ENCODE assay signal across 19 mouse cellular contexts in genomic region chr7:24948774-24949173, GRCm38 (mm10). TPM values are rescaled to one million over a fixed set of nuclear protein-coding genes. Genes with fewer than 3 reads are reported as not detected.
DNase-seq lines count a peak whose midpoint lies in the region; ATAC-seq and TF ChIP-seq lines count a peak whose summit lies in the region.
"Had no signal": no experiment of that assay in that cellular context is flagged by ENCODE, and none has a peak within 500 bp of the region (broad histone marks: within the 10 kb centered on the region; RNA-seq: fewer than 3 reads in every experiment).

No protein-coding gene starts in this region.

- no peaks in the 10 kb centered on the region for H3K36me3 ChIP-seq in forebrain, embryonic 16.5 days (ENCODE audit: control insufficient read depth, insufficient read depth)
- H3K36me3 ChIP-seq in midbrain, embryonic 10.5 days: no peaks in the 10 kb centered on the region
- H3K36me3 ChIP-seq in neural tube, embryonic 15.5 days: no peaks in the 10 kb centered on the region
- no peaks in the 10 kb centered on the region for H3K36me3 ChIP-seq in stomach, postnatal 0 days (ENCODE audit: control insufficient read depth, insufficient read depth, low read length)
- H3K36me3 ChIP-seq: liver, embryonic 13.5 days; stomach, embryonic 15.5 days had no signal

- H3K9ac ChIP-seq in forebrain, embryonic 16.5 days (replicated peaks; ENCODE audit: low read depth, low read length): 0 out of 2 replicates have a peak overlapping the region, but pooled peaks have one; percentile 39
- no peak overlapping the region; the same call in 1 of the 2 replicates for H3K9ac ChIP-seq in neural tube, embryonic 15.5 days (replicated peaks)
- H3K9ac ChIP-seq in stomach, postnatal 0 days (ENCODE audit: low read length): no peak overlapping the region
- H3K9ac ChIP-seq: liver, embryonic 13.5 days; stomach, embryonic 15.5 days had no signal

- ATAC-seq in forebrain, embryonic 16.5 days: no peak
- no peak for ATAC-seq in neural tube, embryonic 15.5 days (ENCODE audit: low FRiP score)
- ATAC-seq in stomach, postnatal 0 days (ENCODE audit: low FRiP score, low TSS enrichment): no peak
- ATAC-seq: CD4-positive, CD25-positive, alpha-beta regulatory T cell, adult 4 months had no signal

- peaks cover 21% of the 10 kb centered on the region for H3K4me1 ChIP-seq in forebrain, embryonic 16.5 days (replicated peaks; ENCODE audit: control insufficient read depth, insufficient read depth, low read length)
- peaks cover 82% of the 10 kb centered on the region for H3K4me1 ChIP-seq in midbrain, embryonic 10.5 days
- H3K4me1 ChIP-seq in neural tube, embryonic 15.5 days: peaks cover 45% of the 10 kb centered on the region
- no peaks in the 10 kb centered on the region for H3K4me1 ChIP-seq in stomach, postnatal 0 days (replicated peaks; ENCODE audit: control insufficient read depth, insufficient read depth)

- TF ChIP-seq CTCF in stomach, postnatal 0 days (IDR thresholded peaks at IDR 0.05; ENCODE audit: low read depth): no peak

- peak overlapping the region; percentile 20; the same call in 1 of the 2 replicates for H3K4me3 ChIP-seq in forebrain, embryonic 16.5 days (replicated peaks; ENCODE audit: low read length)
- peak overlapping the region; percentile 36 for H3K4me3 ChIP-seq in midbrain, embryonic 10.5 days
- peak overlapping the region; percentile 15 for H3K4me3 ChIP-seq in neural tube, embryonic 15.5 days (replicated peaks)
- H3K4me3 ChIP-seq in stomach, postnatal 0 days (ENCODE audit: low read depth, low read length): no peak overlapping the region
- H3K4me3 ChIP-seq: liver, embryonic 13.5 days; stomach, embryonic 15.5 days had no signal

- 0 out of 2 replicates have a peak overlapping the region, but pooled peaks have one; percentile 28 for H3K4me2 ChIP-seq in forebrain, embryonic 16.5 days (ENCODE audit: low read length)
- peak overlapping the region; percentile 39 for H3K4me2 ChIP-seq in neural tube, embryonic 15.5 days
- H3K4me2 ChIP-seq in stomach, postnatal 0 days (replicated peaks; ENCODE audit: low read depth): no peak overlapping the region
- H3K4me2 ChIP-seq: liver, embryonic 13.5 days; stomach, embryonic 15.5 days had no signal

- TF ChIP-seq EP300 in stomach, postnatal 0 days (optimal IDR thresholded peaks at IDR 0.05): no peak

- H3K9me3 ChIP-seq in forebrain, embryonic 16.5 days (ENCODE audit: control insufficient read depth, low read length): no peaks in the 10 kb centered on the region
- no peaks in the 10 kb centered on the region for H3K9me3 ChIP-seq in midbrain, embryonic 10.5 days (replicated peaks)
- no peaks in the 10 kb centered on the region for H3K9me3 ChIP-seq in neural tube, embryonic 15.5 days (replicated peaks)
- H3K9me3 ChIP-seq in stomach, postnatal 0 days (ENCODE audit: control insufficient read depth, low read length): no peaks in the 10 kb centered on the region
- H3K9me3 ChIP-seq: liver, embryonic 13.5 days; stomach, embryonic 15.5 days had no signal

- no peak overlapping the region for H3K27ac ChIP-seq in forebrain, embryonic 16.5 days (ENCODE audit: low read length)
- peak overlapping the region; percentile 47 for H3K27ac ChIP-seq in midbrain, embryonic 10.5 days (replicated peaks)
- H3K27ac ChIP-seq in neural tube, embryonic 15.5 days (replicated peaks): no peak overlapping the region
- H3K27ac ChIP-seq in stomach, postnatal 0 days (replicated peaks): no peak overlapping the region
- H3K27ac ChIP-seq: liver, embryonic 13.5 days; stomach, embryonic 15.5 days had no signal

- peak; percentile 47 for DNase-seq in retina, embryonic 14.5 days (ENCODE audit: low spot score)
- no peak for DNase-seq in retina, postnatal 1 day
- no peak for DNase-seq in midbrain, embryonic 10.5 days (ENCODE audit: low spot score)
- DNase-seq in adrenal gland, postnatal 25 days: no peak
- no peak for DNase-seq in stomach, postnatal 0 days (ENCODE audit: low spot score)
- DNase-seq in thymus, postnatal 0 days (ENCODE audit: low spot score): no peak
- DNase-seq: left cerebral cortex, postnatal 4 days; liver, embryonic 13.5 days; lung, postnatal 10 days; thymus, postnatal 36 days had no signal

- peaks cover 81% of the 10 kb centered on the region for H3K27me3 ChIP-seq in forebrain, embryonic 16.5 days (replicated peaks; ENCODE audit: control insufficient read depth, insufficient read depth, low read length)
- H3K27me3 ChIP-seq in midbrain, embryonic 10.5 days (ENCODE audit: low read depth, poor library complexity, severe bottlenecking): peaks cover 100% of the 10 kb centered on the region
- H3K27me3 ChIP-seq in neural tube, embryonic 15.5 days (replicated peaks): peaks cover 88% of the 10 kb centered on the region
- H3K27me3 ChIP-seq in stomach, postnatal 0 days (ENCODE audit: control insufficient read depth, insufficient read depth, low read length): peaks cover 23% of the 10 kb centered on the region

- 2% methylated on average over 29 of the region's 29 CpGs for WGBS in forebrain, embryonic 16.5 days
- WGBS in midbrain, embryonic 10.5 days: 3% methylated on average over 29 of the region's 29 CpGs
- WGBS in neural tube, embryonic 15.5 days: 1% methylated on average over 29 of the region's 29 CpGs
- WGBS in stomach, postnatal 0 days: 2% methylated on average over 29 of the region's 29 CpGs

RNA-seq across cellular contexts. Expression of gene Gm4881, which starts 4.5 kb away (rescaled TPM):
- polyA plus RNA-seq in forebrain, embryonic 16.5 days (2015; fragmentation: Nextera tagmentation; extraction: Ambion mirVana): 0.37 TPM in 1 of 2 replicates, not detected in the other
- polyA plus RNA-seq in midbrain, embryonic 10.5 days (2016; fragmentation: Nextera tagmentation; extraction: Ambion mirVana): 0.63 and 0.81 TPM in 2 replicates
- 0.98 and 2.0 TPM in 2 replicates for polyA plus RNA-seq in neural tube, embryonic 15.5 days (2015; fragmentation: Nextera tagmentation; extraction: Ambion mirVana)
- not detected in 2 replicates for total RNA-seq in adrenal gland, postnatal 25 days (2021)
- not detected in 2 replicates for polyA plus RNA-seq in stomach, postnatal 0 days (2015; fragmentation: Nextera tagmentation; extraction: Ambion mirVana)
- not detected in 2 replicates for polyA plus RNA-seq in thymus, postnatal 0 days (2015; fragmentation: Nextera tagmentation; extraction: Ambion mirVana)
- total RNA-seq: granulocyte monocyte progenitor cell, adult 5-6 weeks; layer of hippocampus, postnatal 10 days; left cerebral cortex, postnatal 4 days had no signal
- polyA plus RNA-seq: CD4-positive, CD25-positive, alpha-beta regulatory T cell, adult 4 months; heart, embryonic 16.5 days; intestine, embryonic 14.5 days; kidney, embryonic 16.5 days; liver, embryonic 13.5 days; stomach, embryonic 15.5 days had no signal

RNA-seq across cellular contexts. Expression of gene Rabac1, which starts 23.8 kb away (rescaled TPM):
- 200 and 220 TPM in 2 replicates for polyA plus RNA-seq in forebrain, embryonic 16.5 days (2015; fragmentation: Nextera tagmentation; extraction: Ambion mirVana)
- 89.0 and 109 TPM in 2 replicates for polyA plus RNA-seq in midbrain, embryonic 10.5 days (2016; fragmentation: Nextera tagmentation; extraction: Ambion mirVana)
- 297 and 336 TPM in 2 replicates for polyA plus RNA-seq in neural tube, embryonic 15.5 days (2015; fragmentation: Nextera tagmentation; extraction: Ambion mirVana)
- 244 and 300 TPM in 2 replicates for total RNA-seq in adrenal gland, postnatal 25 days (2021)
- polyA plus RNA-seq in stomach, postnatal 0 days (2015; fragmentation: Nextera tagmentation; extraction: Ambion mirVana): 290 and 293 TPM in 2 replicates
- 220 and 236 TPM in 2 replicates for polyA plus RNA-seq in thymus, postnatal 0 days (2015; fragmentation: Nextera tagmentation; extraction: Ambion mirVana)

RNA-seq across cellular contexts. Expression of gene Arhgef1, which starts 46.1 kb away (rescaled TPM):
- 61.7 and 73.7 TPM in 2 replicates for polyA plus RNA-seq in forebrain, embryonic 16.5 days (2015; fragmentation: Nextera tagmentation; extraction: Ambion mirVana)
- 60.4 and 62.5 TPM in 2 replicates for polyA plus RNA-seq in midbrain, embryonic 10.5 days (2016; fragmentation: Nextera tagmentation; extraction: Ambion mirVana)
- 78.5 and 85.3 TPM in 2 replicates for polyA plus RNA-seq in neural tube, embryonic 15.5 days (2015; fragmentation: Nextera tagmentation; extraction: Ambion mirVana)
- 126 and 138 TPM in 2 replicates for total RNA-seq in adrenal gland, postnatal 25 days (2021)
- 45.2 and 49.9 TPM in 2 replicates for polyA plus RNA-seq in stomach, postnatal 0 days (2015; fragmentation: Nextera tagmentation; extraction: Ambion mirVana)
- 244 and 341 TPM in 2 replicates for polyA plus RNA-seq in thymus, postnatal 0 days (2015; fragmentation: Nextera tagmentation; extraction: Ambion mirVana)

RNA-seq across cellular contexts. Expression of gene Cd79a, which starts 51.6 kb away (rescaled TPM):
- 0.16 and 0.19 TPM in 2 replicates for polyA plus RNA-seq in forebrain, embryonic 16.5 days (2015; fragmentation: Nextera tagmentation; extraction: Ambion mirVana)
- 0.15 and 0.23 TPM in 2 replicates for polyA plus RNA-seq in midbrain, embryonic 10.5 days (2016; fragmentation: Nextera tagmentation; extraction: Ambion mirVana)
- 0.35 and 0.45 TPM in 2 replicates for polyA plus RNA-seq in neural tube, embryonic 15.5 days (2015; fragmentation: Nextera tagmentation; extraction: Ambion mirVana)
- total RNA-seq in adrenal gland, postnatal 25 days (2021): 0.91 and 1.0 TPM in 2 replicates
- 0.25 and 0.44 TPM in 2 replicates for polyA plus RNA-seq in stomach, postnatal 0 days (2015; fragmentation: Nextera tagmentation; extraction: Ambion mirVana)
- polyA plus RNA-seq in thymus, postnatal 0 days (2015; fragmentation: Nextera tagmentation; extraction: Ambion mirVana): 1.1 and 1.5 TPM in 2 replicates
- total RNA-seq: granulocyte monocyte progenitor cell, adult 5-6 weeks; layer of hippocampus, postnatal 10 days had no signal

RNA-seq across cellular contexts. Expression of gene Atp1a3, which starts 57.0 kb away (rescaled TPM):
- polyA plus RNA-seq in forebrain, embryonic 16.5 days (2015; fragmentation: Nextera tagmentation; extraction: Ambion mirVana): 227 and 278 TPM in 2 replicates
- polyA plus RNA-seq in midbrain, embryonic 10.5 days (2016; fragmentation: Nextera tagmentation; extraction: Ambion mirVana): 11.1 and 27.0 TPM in 2 replicates
- 538 and 586 TPM in 2 replicates for polyA plus RNA-seq in neural tube, embryonic 15.5 days (2015; fragmentation: Nextera tagmentation; extraction: Ambion mirVana)
- 84.1 and 110 TPM in 2 replicates for total RNA-seq in adrenal gland, postnatal 25 days (2021)
- 1.6 and 2.4 TPM in 2 replicates for polyA plus RNA-seq in stomach, postnatal 0 days (2015; fragmentation: Nextera tagmentation; extraction: Ambion mirVana)
- polyA plus RNA-seq in thymus, postnatal 0 days (2015; fragmentation: Nextera tagmentation; extraction: Ambion mirVana): 1.7 TPM in 2 replicates
